ENCODE assay signal across 25 mouse cellular contexts in the genomic region with DNA sequence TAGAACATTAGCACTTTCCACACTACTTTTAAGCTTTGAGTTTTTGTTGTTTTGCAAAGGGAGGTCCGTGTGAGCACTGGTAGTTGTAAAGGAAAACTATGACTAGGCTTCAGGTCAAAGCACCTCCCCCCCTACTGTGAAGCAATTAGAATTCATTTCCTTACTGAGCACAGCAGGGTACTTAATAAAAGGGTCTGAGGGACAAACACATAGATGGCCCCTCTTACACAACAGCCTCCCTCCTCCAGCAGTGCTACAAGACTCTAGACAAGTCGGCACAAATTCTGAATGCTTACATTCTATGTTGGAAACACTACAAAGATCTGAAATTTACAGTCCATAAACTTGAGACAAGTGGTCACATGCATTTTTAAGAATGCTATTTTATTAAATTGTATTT.
A peak's percentile ranks its signal among the peaks of the same experiment; 100 is the strongest.
DNase-seq lines count a peak whose midpoint lies in the region; ATAC-seq and TF ChIP-seq lines count a peak whose summit lies in the region.
"Had no signal": no experiment of that assay in that cellular context is flagged by ENCODE, and none has a peak within 500 bp of the region (broad histone marks: within the 10 kb centered on the region; RNA-seq: fewer than 3 reads in every experiment).

No protein-coding gene starts in this region.

- no peak overlapping the region for H3K4me2 ChIP-seq in forebrain, embryonic 11.5 days (ENCODE audit: low read depth, low read length, severe bottlenecking)
- no peak overlapping the region for H3K4me2 ChIP-seq in forebrain, embryonic 15.5 days (replicated peaks)
- no peak overlapping the region for H3K4me2 ChIP-seq in kidney, postnatal 0 days (ENCODE audit: low read length)
- no peak overlapping the region for H3K4me2 ChIP-seq in lung, postnatal 0 days (replicated peaks; ENCODE audit: low read depth, low read length)
- H3K4me2 ChIP-seq: embryonic facial prominence, embryonic 12.5 days; embryonic facial prominence, embryonic 15.5 days; forebrain, embryonic 12.5 days; heart, embryonic 13.5 days; hindbrain, embryonic 14.5 days had no signal

- no peak overlapping the region for H3K4me3 ChIP-seq in forebrain, embryonic 11.5 days (ENCODE audit: low read depth, low read length)
- H3K4me3 ChIP-seq in forebrain, embryonic 15.5 days = no peak overlapping the region
- no peak overlapping the region for H3K4me3 ChIP-seq in kidney, postnatal 0 days (replicated peaks; ENCODE audit: low read depth, low read length)
- no peak overlapping the region for H3K4me3 ChIP-seq in lung, postnatal 0 days (ENCODE audit: low read depth, low read length)
- H3K4me3 ChIP-seq: embryonic facial prominence, embryonic 12.5 days; embryonic facial prominence, embryonic 15.5 days; forebrain, embryonic 12.5 days; heart, adult 2 months; heart, embryonic 10.5 days; heart, embryonic 13.5 days had no signal

- 0 out of 2 replicates have a peak, but pooled peaks cover 2% of the 10 kb centered on the region for H3K4me1 ChIP-seq in forebrain, embryonic 11.5 days (replicated peaks; ENCODE audit: control insufficient read depth, insufficient read depth, low read length)
- H3K4me1 ChIP-seq in forebrain, embryonic 15.5 days = peaks cover 3% of the 10 kb centered on the region; the same call in 1 of the 2 replicates
- H3K4me1 ChIP-seq in kidney, postnatal 0 days (replicated peaks; ENCODE audit: insufficient read depth, low read length) = no peaks in the 10 kb centered on the region
- no peaks in the 10 kb centered on the region for H3K4me1 ChIP-seq in lung, postnatal 0 days (ENCODE audit: insufficient read depth, low read depth, low read length)
- H3K4me1 ChIP-seq: embryonic facial prominence, embryonic 12.5 days; embryonic facial prominence, embryonic 15.5 days; heart, embryonic 10.5 days; heart, embryonic 13.5 days had no signal

- H3K27ac ChIP-seq in forebrain, embryonic 11.5 days (ENCODE audit: low read depth, low read length) = no peak overlapping the region
- H3K27ac ChIP-seq in forebrain, embryonic 15.5 days (replicated peaks) = no peak overlapping the region
- H3K27ac ChIP-seq in kidney, postnatal 0 days = no peak overlapping the region
- no peak overlapping the region for H3K27ac ChIP-seq in lung, postnatal 0 days (ENCODE audit: low read length)
- H3K27ac ChIP-seq: embryonic facial prominence, embryonic 12.5 days; embryonic facial prominence, embryonic 15.5 days; forebrain, embryonic 12.5 days; heart, adult 2 months; heart, embryonic 10.5 days; heart, embryonic 13.5 days; hindbrain, embryonic 14.5 days; hindbrain, postnatal 0 days had no signal

- no peak for DNase-seq in forebrain, embryonic 11.5 days (ENCODE audit: low spot score)
- peak; percentile 59 for DNase-seq in kidney, postnatal 0 days (ENCODE audit: low spot score)
- DNase-seq in kidney, postnatal 14 days = no peak
- DNase-seq in lung, postnatal 0 days (ENCODE audit: low spot score) = no peak
- no peak for DNase-seq in lung, postnatal 36 days
- DNase-seq: adrenal gland, postnatal 10 days; adrenal gland, postnatal 36 days; cerebellum, adult 11 months; cerebellum, adult 2 months; cerebellum, adult 9-11 months; cerebellum, postnatal 25 days; gastrocnemius, postnatal 10 days; gastrocnemius, postnatal 36 days; heart, adult 2 months; heart, postnatal 14 days; heart, postnatal 4 days had no signal

- H3K27me3 ChIP-seq in forebrain, embryonic 11.5 days (ENCODE audit: control insufficient read depth, insufficient read depth, low read length) = no peaks in the 10 kb centered on the region
- H3K27me3 ChIP-seq in forebrain, embryonic 15.5 days = no peaks in the 10 kb centered on the region
- H3K27me3 ChIP-seq in kidney, postnatal 0 days (ENCODE audit: insufficient read depth, low read length) = no peaks in the 10 kb centered on the region
- no peaks in the 10 kb centered on the region for H3K27me3 ChIP-seq in lung, postnatal 0 days (replicated peaks; ENCODE audit: insufficient read depth, low read length)
- H3K27me3 ChIP-seq: embryonic facial prominence, embryonic 12.5 days; embryonic facial prominence, embryonic 15.5 days; forebrain, embryonic 12.5 days; heart, embryonic 13.5 days had no signal

- no peak for TF ChIP-seq CTCF in kidney, postnatal 0 days (IDR thresholded peaks at IDR 0.05; ENCODE audit: low read depth)
- no peak for TF ChIP-seq CTCF in lung, postnatal 0 days (IDR thresholded peaks at IDR 0.05)

- ATAC-seq in forebrain, embryonic 11.5 days (replicated peaks; ENCODE audit: low FRiP score) = peak; percentile 76
- ATAC-seq in forebrain, embryonic 15.5 days (replicated peaks) = no peak
- ATAC-seq in kidney, postnatal 0 days (replicated peaks; ENCODE audit: low FRiP score, low read depth) = no peak
- peak; percentile 43; the same call in 1 of the 2 replicates for ATAC-seq in lung, postnatal 0 days
- ATAC-seq: forebrain, embryonic 16.5 days; hindbrain, postnatal 0 days had no signal

- H3K36me3 ChIP-seq in forebrain, embryonic 11.5 days (ENCODE audit: control insufficient read depth, insufficient read depth, low read length) = no peaks in the 10 kb centered on the region
- no peaks in the 10 kb centered on the region for H3K36me3 ChIP-seq in forebrain, embryonic 15.5 days
- no peaks in the 10 kb centered on the region for H3K36me3 ChIP-seq in kidney, postnatal 0 days (ENCODE audit: insufficient read depth, low read length)
- no peaks in the 10 kb centered on the region for H3K36me3 ChIP-seq in lung, postnatal 0 days (ENCODE audit: insufficient read depth, low read length)
- H3K36me3 ChIP-seq: embryonic facial prominence, embryonic 12.5 days; embryonic facial prominence, embryonic 15.5 days; forebrain, embryonic 12.5 days; heart, embryonic 10.5 days; heart, embryonic 13.5 days had no signal

- no peaks in the 10 kb centered on the region for H3K9me3 ChIP-seq in forebrain, embryonic 11.5 days (ENCODE audit: control insufficient read depth, low read length)
- H3K9me3 ChIP-seq in forebrain, embryonic 15.5 days = no peaks in the 10 kb centered on the region
- H3K9me3 ChIP-seq in kidney, postnatal 0 days (replicated peaks; ENCODE audit: low read length) = no peaks in the 10 kb centered on the region
- H3K9me3 ChIP-seq in lung, postnatal 0 days (ENCODE audit: low read length) = no peaks in the 10 kb centered on the region
- H3K9me3 ChIP-seq: embryonic facial prominence, embryonic 12.5 days; embryonic facial prominence, embryonic 15.5 days; forebrain, embryonic 12.5 days; heart, embryonic 10.5 days; heart, embryonic 13.5 days had no signal

- H3K9ac ChIP-seq in forebrain, embryonic 11.5 days (ENCODE audit: low read length) = no peak overlapping the region
- no peak overlapping the region for H3K9ac ChIP-seq in forebrain, embryonic 15.5 days (replicated peaks)
- no peak overlapping the region for H3K9ac ChIP-seq in kidney, postnatal 0 days (ENCODE audit: low read depth, low read length)
- H3K9ac ChIP-seq in lung, postnatal 0 days (replicated peaks; ENCODE audit: low read depth) = no peak overlapping the region
- H3K9ac ChIP-seq: embryonic facial prominence, embryonic 12.5 days; embryonic facial prominence, embryonic 15.5 days; forebrain, embryonic 12.5 days; heart, embryonic 13.5 days; hindbrain, embryonic 14.5 days had no signal

- TF ChIP-seq EP300 in lung, postnatal 0 days (IDR thresholded peaks at IDR 0.05) = no peak

- 9% methylated on average over 2 of the region's 2 CpGs for WGBS in forebrain, embryonic 11.5 days
- WGBS in forebrain, embryonic 15.5 days = 8% methylated on average over 2 of the region's 2 CpGs
- 23% methylated on average over 2 of the region's 2 CpGs for WGBS in kidney, postnatal 0 days
- 32% methylated on average over 2 of the region's 2 CpGs for WGBS in lung, postnatal 0 days

Comparison
In these comparisons a context has a peak if more than half of its experiments do, and no peak if none do; other contexts are left out.
1. ATAC-seq: peak in forebrain, embryonic 11.5 days (single experiment) and lung, postnatal 0 days (single experiment); none in forebrain, embryonic 15.5 days (single experiment) and kidney, postnatal 0 days (single experiment).